Mouse (Mus musculus) myocyte (in vitro differentiated cells): ENCODE data around the gene Fthl17e. TPM values are rescaled to one million over a fixed set of nuclear protein-coding genes. Genes with fewer than 3 reads are reported as not detected.
"Not testable (repeated sequence)": the region's sequence is repeated elsewhere in the genome, so short reads cannot be mapped to it uniquely, and the experiment has no call there.

Experiments
- H3K27me3 ChIP-seq: one replicate; pipeline ENCODE4 v1.6.1; 2011; ENCODE audit not compliant: control insufficient read depth, insufficient read depth, insufficient read length
- H3K36me3 ChIP-seq: one replicate; pipeline ENCODE4 v1.6.1; 2011; ENCODE audit not compliant: control insufficient read depth, insufficient read depth
- H3K4me2 ChIP-seq: one replicate; pipeline ENCODE4 v1.6.1; 2011; ENCODE audit warnings: low read depth, control low read depth
- H3K4me3 ChIP-seq: one replicate; pipeline ENCODE4 v1.5.1; 2011; ENCODE audit warnings: mild to moderate bottlenecking, control low read depth, moderate library complexity
- H3K79me2 ChIP-seq: one replicate; pipeline ENCODE4 v1.6.1; 2011; ENCODE audit not compliant: control insufficient read depth, insufficient read depth
- H3ac ChIP-seq: one replicate; pipeline ENCODE4 v1.6.1; 2011; ENCODE audit not compliant: control insufficient read depth, insufficient read length
- CEBPB ChIP-seq: IDR thresholded peaks from 2 replicates; pipeline ENCODE4 v1.6.1; 2011; ENCODE audit warnings: mild to moderate bottlenecking, moderate library complexity; ENCODE audit not compliant: poor library complexity, insufficient read depth, severe bottlenecking
- E2F4 ChIP-seq: IDR thresholded peaks from one replicate; pipeline ENCODE4 v1.6.1; 2011; ENCODE audit warnings: mild to moderate bottlenecking, control low read depth, moderate library complexity; ENCODE audit not compliant: insufficient read depth
- MAX ChIP-seq: IDR thresholded peaks from one replicate; pipeline ENCODE4 v1.6.1; 2011; ENCODE audit warnings: low read depth, mild to moderate bottlenecking, control low read depth
- MYOD1 ChIP-seq, 3 experiments: IDR thresholded peaks; one replicate each; pipeline ENCODE4 v1.6.1; 2011; ENCODE audit warnings: control low read depth in 2 of 3, low read depth in 2 of 3, mild to moderate bottlenecking in 2 of 3, moderate library complexity in 1 of 3; ENCODE audit not compliant: insufficient read length in 2 of 3, control insufficient read depth in 1 of 3
- MYOG ChIP-seq, 3 experiments: IDR thresholded peaks; one replicate each; pipeline ENCODE4 v1.6.1; 2011; ENCODE audit warnings: control low read depth in 2 of 3, low read depth in 2 of 3, mild to moderate bottlenecking in 2 of 3; ENCODE audit not compliant: insufficient read length in 2 of 3, control insufficient read depth in 1 of 3, insufficient read depth in 1 of 3
- POLR2A ChIP-seq: IDR thresholded peaks from one replicate; pipeline ENCODE4 v1.6.1; 2011; ENCODE audit warnings: low read depth, mild to moderate bottlenecking, control low read depth, moderate library complexity; ENCODE audit not compliant: insufficient read length
- POLR2AphosphoS2 ChIP-seq: IDR thresholded peaks from one replicate; pipeline ENCODE4 v1.6.1; 2011; ENCODE audit warnings: low read depth, control low read depth; ENCODE audit not compliant: insufficient read length
- REST ChIP-seq: IDR thresholded peaks from one replicate; pipeline ENCODE4 v1.6.1; 2011; ENCODE audit warnings: mild to moderate bottlenecking, control low read depth, moderate library complexity; ENCODE audit not compliant: insufficient read depth, insufficient read length
- SRF ChIP-seq: IDR thresholded peaks from one replicate; pipeline ENCODE4 v1.6.1; 2011; ENCODE audit warnings: low read depth; ENCODE audit not compliant: control insufficient read depth, insufficient read length
- TCF12 ChIP-seq: IDR thresholded peaks from one replicate; pipeline ENCODE4 v1.6.1; 2011; ENCODE audit warnings: mild to moderate bottlenecking, control low read depth; ENCODE audit not compliant: poor library complexity, insufficient read depth, severe bottlenecking
- TCF3 ChIP-seq: IDR thresholded peaks from one replicate; pipeline ENCODE4 v1.6.1; 2011; ENCODE audit warnings: low read depth, control low read depth; ENCODE audit not compliant: insufficient read length
- USF1 ChIP-seq: IDR thresholded peaks from one replicate; pipeline ENCODE4 v1.6.1; 2011; ENCODE audit warnings: low read depth, mild to moderate bottlenecking, control low read depth, moderate library complexity
- polyA plus RNA-seq: library from polyadenylated mRNA; unstranded; fragments of >200 nt; fragmentation: generic; extraction: Trizol; gene quantifications from one replicate; pipeline ENCODE4 v1.2.1, GENCODE M21; 2012; ENCODE audit warnings: missing spikeins

Gene Fthl17e
- polyA plus RNA-seq, 1 experiment, result not detected

DNA sequence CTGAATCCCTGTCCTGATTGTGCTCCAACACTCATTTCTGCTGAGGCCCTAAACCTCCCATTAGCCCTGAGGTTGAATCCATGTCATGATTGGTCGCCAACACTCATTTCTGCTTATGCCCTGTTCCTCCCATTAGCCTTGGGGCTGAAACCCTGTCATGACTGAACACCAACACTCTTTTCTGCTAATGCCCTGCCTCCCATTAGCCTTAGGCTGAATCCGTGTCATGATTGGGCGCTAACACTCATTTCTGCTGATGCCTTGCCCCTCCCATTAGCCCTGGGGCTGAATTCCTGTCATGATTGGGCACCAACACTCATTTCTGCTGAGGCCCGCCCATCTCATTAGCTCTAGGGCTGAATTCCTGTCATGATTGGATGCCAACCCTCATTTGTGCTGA is 28.8 kb downstream of the Fthl17e start:
- TF ChIP-seq REST (no peak), E2F4 (no peak), TCF12 (no peak), POLR2AphosphoS2 (no peak), MYOG (IDR thresholded peaks at IDR 0.05; ENCODE audit: control insufficient read depth in 1 of 3, insufficient read depth in 1 of 3, insufficient read length in 2 of 3, low read depth in 2 of 3) (no peak), POLR2A (no peak), SRF (no peak), MAX (no peak), MYOD1 (IDR thresholded peaks at IDR 0.05; ENCODE audit: control insufficient read depth in 1 of 3, insufficient read length in 2 of 3, low read depth in 2 of 3) (no peak), USF1 (no peak), CEBPB (no peak), TCF3 (no peak)
- no peak overlapping the region for H3K4me3 ChIP-seq
- H3ac ChIP-seq, result no peak overlapping the region
- no peaks in the 10 kb centered on the region for H3K36me3 ChIP-seq
- no peaks in the 10 kb centered on the region for H3K79me2 ChIP-seq
- H3K27me3 ChIP-seq, result no peaks in the 10 kb centered on the region
- H3K4me2 ChIP-seq, result no peak overlapping the region

DNA sequence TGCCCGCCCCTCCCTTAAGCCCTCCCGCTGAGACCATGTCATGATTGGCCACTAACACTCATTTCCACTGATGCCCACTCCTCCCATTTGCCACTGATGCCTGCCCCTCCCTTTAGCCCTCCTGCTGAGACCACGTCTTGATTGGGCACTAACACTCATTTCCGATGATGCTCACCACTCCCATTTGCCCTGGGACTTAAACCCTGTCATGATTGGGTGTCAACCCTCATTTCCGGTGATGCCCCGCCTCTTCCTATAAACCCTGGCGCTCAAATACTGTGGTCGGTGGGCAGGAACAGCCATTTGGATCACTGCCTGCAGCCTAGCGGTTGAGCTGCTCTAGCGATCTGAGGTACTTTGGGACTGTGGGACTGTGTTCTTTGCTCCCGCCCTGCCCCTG is 29.4 kb downstream of the Fthl17e start, which contains the start of gene Fthl17f:
Gene Fthl17f, plus strand, starts transcription at position 301 of the 400 bp plus-strand sequence.
- H3K36me3 ChIP-seq, H3ac ChIP-seq: not testable (repeated sequence)

DNA sequence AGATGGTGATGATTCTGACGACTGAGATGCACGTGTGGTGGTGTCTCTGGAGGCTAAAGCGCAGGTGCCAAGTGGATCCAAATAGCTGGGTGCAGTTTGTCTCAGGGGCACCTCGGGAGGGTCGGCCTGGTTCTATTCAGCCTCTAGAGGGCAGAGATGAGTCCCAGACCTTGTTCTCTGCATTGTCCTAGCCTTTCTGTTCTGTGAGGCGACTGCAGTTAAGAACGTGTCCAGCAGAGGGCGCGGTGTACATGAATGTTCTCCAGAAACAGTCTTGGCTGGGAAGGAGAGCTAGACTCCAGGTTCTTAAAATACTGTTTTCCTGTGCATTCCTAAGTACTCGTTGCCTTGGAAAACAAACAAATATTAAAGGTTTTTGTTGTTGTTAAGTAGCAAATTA is 44.4 kb downstream of the Fthl17e start:
- not testable (repeated sequence) for H3K27me3 ChIP-seq, H3K4me2 ChIP-seq, H3K36me3 ChIP-seq, H3K79me2 ChIP-seq, H3K4me3 ChIP-seq, H3ac ChIP-seq

More for the DNA sequence above, 29.4 kb downstream of the Fthl17e start, which contains the start of gene Fthl17f:
- H3K4me3 ChIP-seq, H3K4me2 ChIP-seq, H3K79me2 ChIP-seq, H3K27me3 ChIP-seq: not testable (repeated sequence)

Other genes with a start within 250 kb of the Fthl17e start
- not detected for gene Ssxb5, start 229.8 kb upstream of the Fthl17e start, polyA plus RNA-seq
- not detected for gene Gm6592, start 189.5 kb upstream of the Fthl17e start, polyA plus RNA-seq
- gene Gm5751, start 159.2 kb upstream of the Fthl17e start, polyA plus RNA-seq, result not detected
- 1.2 TPM for gene B630019K06Rik, start 141.1 kb upstream of the Fthl17e start, polyA plus RNA-seq
- gene Fthl17b, start 70.5 kb upstream of the Fthl17e start, polyA plus RNA-seq, result not detected
- not detected for gene Fthl17c, start 56.9 kb upstream of the Fthl17e start, polyA plus RNA-seq
- gene Fthl17d, start 46.7 kb upstream of the Fthl17e start, polyA plus RNA-seq, result not detected
- gene Fthl17f, start 29.5 kb downstream of the Fthl17e start, polyA plus RNA-seq, result not detected
- not detected for gene 4930402K13Rik, start 71.1 kb downstream of the Fthl17e start, polyA plus RNA-seq
- gene Lancl3, start 166.4 kb downstream of the Fthl17e start, polyA plus RNA-seq, result 0.37 TPM
- gene Gm14862, start 223.4 kb downstream of the Fthl17e start, polyA plus RNA-seq, result not detected
- gene Xk, start 239.3 kb downstream of the Fthl17e start, polyA plus RNA-seq, result 0.05 TPM